ENCODE assay signal across 37 mouse cellular contexts in genomic region chr6:39338359-39338758, GRCm38 (mm10). TPM values are rescaled to one million over a fixed set of nuclear protein-coding genes. Genes with fewer than 3 reads are reported as not detected.
"Had no signal": no experiment of that assay in that cellular context is flagged by ENCODE, and none has a peak within 500 bp of the region (broad histone marks: within the 10 kb centered on the region; RNA-seq: fewer than 3 reads in every experiment).

No protein-coding gene starts in this region.

- H3K27me3 ChIP-seq: limb, embryonic 12.5 days; limb, embryonic 13.5 days; limb, embryonic 15.5 days; liver, embryonic 12.5 days; liver, embryonic 13.5 days; liver, embryonic 15.5 days; lung, embryonic 15.5 days; midbrain, embryonic 12.5 days; midbrain, embryonic 13.5 days; midbrain, embryonic 15.5 days; neural tube, embryonic 12.5 days; neural tube, embryonic 13.5 days had no signal

- H3K9ac ChIP-seq: limb, embryonic 12.5 days; limb, embryonic 13.5 days; limb, embryonic 15.5 days; liver, embryonic 12.5 days; liver, embryonic 13.5 days; liver, embryonic 14.5 days; liver, embryonic 15.5 days; liver, postnatal 0 days; lung, embryonic 14.5 days; lung, embryonic 15.5 days; midbrain, embryonic 12.5 days; midbrain, embryonic 13.5 days; midbrain, embryonic 15.5 days; neural tube, embryonic 12.5 days; neural tube, embryonic 13.5 days had no signal

- H3K4me3 ChIP-seq: limb, embryonic 10.5 days; limb, embryonic 12.5 days; limb, embryonic 13.5 days; limb, embryonic 15.5 days; liver, embryonic 12.5 days; liver, embryonic 13.5 days; liver, embryonic 15.5 days; lung, embryonic 15.5 days; megakaryocyte, embryonic 14.5 days; midbrain, embryonic 10.5 days; midbrain, embryonic 12.5 days; midbrain, embryonic 13.5 days; midbrain, embryonic 15.5 days; myocyte; neural tube, embryonic 12.5 days; neural tube, embryonic 13.5 days had no signal

- H3K9me3 ChIP-seq: limb, embryonic 10.5 days; limb, embryonic 12.5 days; limb, embryonic 13.5 days; limb, embryonic 15.5 days; liver, embryonic 12.5 days; liver, embryonic 13.5 days; liver, embryonic 15.5 days; lung, embryonic 15.5 days; midbrain, embryonic 10.5 days; midbrain, embryonic 12.5 days; midbrain, embryonic 13.5 days; midbrain, embryonic 15.5 days; neural tube, embryonic 12.5 days; neural tube, embryonic 13.5 days had no signal

- ATAC-seq: liver, embryonic 12.5 days; liver, postnatal 0 days; lung, postnatal 0 days; midbrain, embryonic 13.5 days; midbrain, embryonic 15.5 days; midbrain, embryonic 16.5 days had no signal

- H3K4me2 ChIP-seq: limb, embryonic 12.5 days; limb, embryonic 13.5 days; limb, embryonic 15.5 days; liver, embryonic 11.5 days; liver, embryonic 12.5 days; liver, embryonic 13.5 days; liver, embryonic 15.5 days; lung, embryonic 14.5 days; lung, embryonic 15.5 days; midbrain, embryonic 11.5 days; midbrain, embryonic 12.5 days; midbrain, embryonic 13.5 days; midbrain, embryonic 15.5 days; neural tube, embryonic 12.5 days; neural tube, embryonic 13.5 days had no signal

- DNase-seq: left cerebral cortex, postnatal 4 days; liver; liver, embryonic 13.5 days; liver, postnatal 0 days; lung, adult 18-20 months; lung, adult 2 months; lung, embryonic 14.5 days; lung, postnatal 10 days; lung, postnatal 14 days; lung, postnatal 36 days; lung, postnatal 4 days; midbrain, embryonic 14.5 days had no signal

- H3K4me1 ChIP-seq: limb, embryonic 10.5 days; limb, embryonic 12.5 days; limb, embryonic 13.5 days; limb, embryonic 15.5 days; liver, embryonic 12.5 days; liver, embryonic 13.5 days; liver, embryonic 15.5 days; lung, embryonic 15.5 days; midbrain, embryonic 10.5 days; midbrain, embryonic 12.5 days; midbrain, embryonic 13.5 days; midbrain, embryonic 15.5 days; neural tube, embryonic 12.5 days; neural tube, embryonic 13.5 days had no signal

- H3K27ac ChIP-seq: limb, embryonic 10.5 days; limb, embryonic 12.5 days; limb, embryonic 13.5 days; limb, embryonic 15.5 days; liver, embryonic 12.5 days; liver, embryonic 13.5 days; liver, embryonic 14.5 days; liver, embryonic 15.5 days; lung, embryonic 15.5 days; macrophage; midbrain, embryonic 10.5 days; midbrain, embryonic 12.5 days; midbrain, embryonic 13.5 days; midbrain, embryonic 15.5 days; neural tube, embryonic 12.5 days; neural tube, embryonic 13.5 days had no signal

RNA-seq across cellular contexts. Expression of gene Rab19, which starts 42.6 kb away (rescaled TPM):
- total RNA-seq: left cerebral cortex, postnatal 14 days; left cerebral cortex, postnatal 25 days; left cerebral cortex, postnatal 36 days; left cerebral cortex, postnatal 4 days; midbrain, postnatal 0 days had no signal
- polyA plus RNA-seq: midbrain, embryonic 16.5 days; myocyte; neural tube, embryonic 13.5 days had no signal
